Mouse (Mus musculus) heart, postnatal 10 days (tissue): ENCODE measurements around the gene Lpgat1. TPM values are rescaled to one million over a fixed set of nuclear protein-coding genes. Genes with fewer than 3 reads are reported as not detected.

Source experiments
- DNase-seq, 2 experiments: peaks; one replicate each; pipeline ENCODE4 v3.0.0; 2021
- intact Hi-C: fragments of 180-260 bp; cut with DNase I; formaldehyde crosslinking; loops from one replicate; pipeline ENCODE4 v1.15.1; 2025
- total RNA-seq, 2 experiments: library from RNA; stranded (reverse); gene quantifications; 2 replicates each; pipeline ENCODE4 v1.2.3; 2021

Lpgat1 gene
- total RNA-seq, 2 experiments from 2014 or later: 93.1 to 93.3 TPM

- intact Hi-C loops: no loop called here
- DNase-seq: no peak
Observed at GRCm38 (mm10) chr1:191833396-191833795, 115.8 kb downstream of the Lpgat1 start.

Other genes starting within 250 kb of the Lpgat1 start
- 1 to 10 TPM; 4.9 to 6.3 TPM for gene Dtl, start 142.3 kb upstream of the Lpgat1 start, total RNA-seq
- gene Ints7, start 142.2 kb upstream of the Lpgat1 start, total RNA-seq: 10 to 100 TPM; 23.0 to 23.2 TPM
- 1 to 10 TPM; 7.0 to 8.5 TPM for gene Nek2, start 103.6 kb downstream of the Lpgat1 start, total RNA-seq
- gene Slc30a1, start 188.9 kb downstream of the Lpgat1 start, total RNA-seq: 10 to 100 TPM; 26.3 to 31.3 TPM